Mouse (Mus musculus) retina, embryonic 14.5 days (tissue): ENCODE results near the gene Slc28a2.
A peak's percentile ranks its signal among the peaks of the same experiment; 100 is the strongest.
"Not testable (repeated sequence)": the region's sequence is repeated elsewhere in the genome, so short reads cannot be mapped to it uniquely, and the experiment has no call there.

Experiments used
- DNase-seq: peaks from one replicate; pipeline ENCODE4 v3.0.0-alpha.2; 2015; ENCODE audit warnings: low spot score

The Slc28a2 gene

DNA sequence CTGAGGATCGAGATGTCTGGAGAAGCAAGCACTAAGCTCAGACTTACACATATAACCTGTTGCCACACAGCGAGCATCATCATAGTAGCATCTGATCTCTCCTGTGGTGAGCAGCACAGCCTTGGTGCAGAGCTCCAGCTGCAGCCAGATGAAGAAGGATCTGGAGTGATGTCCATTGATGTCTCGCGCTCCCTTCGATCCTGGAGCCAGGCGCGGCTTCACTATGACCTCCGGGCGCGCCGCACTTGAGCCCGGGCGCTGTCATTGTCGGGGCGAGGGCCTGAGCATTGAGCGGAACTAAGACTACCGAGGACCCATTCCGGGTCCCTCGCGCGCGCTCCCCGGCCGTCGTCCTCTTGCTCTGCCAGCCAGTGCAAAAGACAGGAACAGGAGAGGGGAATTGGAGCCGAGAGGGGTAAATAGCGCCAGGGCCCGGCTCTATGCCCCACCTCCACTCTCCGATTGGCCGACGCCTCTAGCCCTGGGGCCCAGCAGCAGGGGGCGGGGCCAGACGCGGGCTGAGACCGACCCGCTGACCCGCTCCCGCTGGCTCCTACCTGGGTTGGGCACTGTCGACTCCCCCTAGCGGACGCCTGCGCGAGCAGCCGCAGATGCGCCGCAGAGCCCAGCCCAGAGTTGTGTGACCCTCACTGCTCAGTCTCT, 41.2 kb downstream of the Slc28a2 start:
- peak; percentile 97 for DNase-seq

DNA sequence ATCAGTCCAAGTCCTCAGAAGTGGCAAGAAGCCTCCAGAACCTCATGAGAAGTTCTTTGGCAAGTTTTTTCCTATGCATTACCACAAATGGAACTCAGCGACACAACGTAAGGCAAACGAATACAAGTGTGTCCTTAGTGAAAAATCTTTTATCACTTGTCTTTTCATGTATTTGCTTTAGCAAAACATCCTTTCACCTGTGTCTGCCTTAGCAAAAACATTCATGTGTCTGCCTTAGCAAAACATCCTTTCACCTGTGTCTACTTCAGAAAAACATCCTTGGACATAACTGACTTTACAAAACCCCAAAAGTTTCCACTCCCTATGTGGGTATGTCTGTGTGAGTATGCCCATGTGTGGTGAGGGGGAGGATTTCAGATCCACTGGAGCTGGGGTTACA, 42.9 kb downstream of the Slc28a2 start:
- no peak for DNase-seq

DNA sequence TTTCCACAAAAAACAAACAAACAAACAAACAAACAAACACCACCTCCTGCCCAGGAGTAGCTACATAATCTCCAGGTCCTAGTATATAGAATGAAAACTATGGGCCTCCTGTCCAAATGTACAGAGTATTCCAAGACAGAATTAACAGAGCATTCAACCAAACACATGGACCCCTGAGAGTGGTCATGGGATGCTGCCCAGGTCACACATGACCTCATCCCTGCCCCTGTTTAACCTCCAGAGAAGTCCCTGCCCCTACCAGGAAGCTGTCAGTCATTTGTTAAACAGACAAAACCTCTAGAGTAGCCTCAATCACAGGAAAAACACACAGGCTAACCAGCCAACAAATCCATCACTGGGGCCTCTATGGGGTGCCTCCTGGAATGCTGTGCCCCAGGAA, 50.3 kb downstream of the Slc28a2 start:
- DNase-seq: no peak

DNA sequence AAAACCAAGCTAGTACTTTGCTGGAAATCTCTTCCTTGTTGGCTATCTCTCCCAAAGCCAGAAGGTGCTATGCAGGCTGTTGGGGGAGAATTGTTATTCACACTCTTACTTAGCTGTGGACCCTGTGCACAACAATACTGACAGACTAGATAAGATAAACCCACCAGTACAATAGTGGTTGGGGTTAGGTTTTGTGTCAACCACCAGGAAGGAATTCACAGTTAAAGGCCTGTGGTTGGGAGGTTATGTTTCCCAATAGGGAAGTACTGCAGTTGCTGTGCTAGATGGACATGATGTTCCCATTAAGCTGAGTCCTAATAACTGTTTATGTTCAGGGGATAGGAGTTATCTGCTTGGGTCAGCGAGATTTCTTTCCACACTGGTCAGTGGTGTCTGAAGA, 57.5 kb downstream of the Slc28a2 start:
- not testable (repeated sequence) for DNase-seq

DNA sequence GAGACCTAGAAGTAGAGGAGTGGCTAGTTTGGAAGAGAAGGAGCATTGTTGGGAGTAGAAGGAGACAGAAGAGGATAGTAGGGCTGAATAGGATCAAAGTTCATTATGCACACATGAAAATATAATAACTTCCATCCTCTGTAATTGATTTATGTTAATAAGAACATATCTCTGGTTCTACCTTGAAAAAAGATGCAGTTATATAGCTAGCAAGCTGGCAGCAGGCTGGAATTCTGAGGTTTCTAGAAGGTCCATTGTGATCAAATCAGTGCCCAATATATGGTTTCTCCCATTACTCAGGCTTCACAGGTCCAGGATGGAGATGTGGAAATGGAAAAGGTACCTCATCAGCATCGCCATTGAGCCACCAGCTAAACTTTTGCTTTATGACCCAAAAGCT, 58.4 kb downstream of the Slc28a2 start, which contains the start of gene Gm14085:
TSS of gene Gm14085 (plus strand) at position 301 of the 400 bp plus-strand sequence.
- DNase-seq: no peak

DNA sequence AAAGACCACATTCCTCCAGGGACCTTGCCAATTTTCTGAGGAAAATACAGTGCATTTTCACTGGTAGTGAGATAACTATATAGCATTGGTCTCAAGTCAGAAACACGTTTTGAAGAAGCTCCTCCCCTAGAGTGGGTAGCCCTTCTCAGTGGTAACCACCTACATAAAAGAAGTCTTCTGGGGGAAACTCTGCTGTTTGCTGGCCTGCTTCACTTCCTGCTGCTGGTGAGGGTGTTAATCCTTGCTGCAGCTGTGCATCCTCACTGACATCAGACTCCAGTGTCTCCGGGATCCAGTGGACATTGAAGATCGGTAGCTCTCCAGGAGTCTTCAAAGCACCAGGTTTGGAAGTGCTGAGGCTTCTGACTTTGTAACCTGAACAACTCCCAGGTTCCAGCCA, 59.4 kb downstream of the Slc28a2 start:
- not testable (repeated sequence) for DNase-seq

DNA sequence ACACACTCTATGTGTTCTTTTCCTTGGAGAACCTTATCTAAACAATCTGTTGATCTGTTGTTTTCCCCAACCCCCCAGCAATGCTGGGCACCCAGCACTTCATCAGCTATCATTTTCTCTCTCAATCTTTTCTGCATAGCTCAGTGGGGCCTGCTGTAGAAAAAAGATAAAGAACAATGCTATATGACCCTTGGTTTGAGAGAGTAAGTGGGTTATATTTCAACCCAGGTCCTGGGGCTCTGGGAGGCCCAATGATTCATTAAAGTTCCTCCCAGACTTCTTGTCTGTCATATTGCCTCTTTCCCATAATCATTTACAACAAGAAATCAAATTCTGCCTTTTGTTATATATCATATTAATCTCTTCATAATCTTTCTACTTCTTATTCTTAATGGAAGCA, 59.8 kb downstream of the Slc28a2 start:
- DNase-seq: not testable (repeated sequence)

DNA sequence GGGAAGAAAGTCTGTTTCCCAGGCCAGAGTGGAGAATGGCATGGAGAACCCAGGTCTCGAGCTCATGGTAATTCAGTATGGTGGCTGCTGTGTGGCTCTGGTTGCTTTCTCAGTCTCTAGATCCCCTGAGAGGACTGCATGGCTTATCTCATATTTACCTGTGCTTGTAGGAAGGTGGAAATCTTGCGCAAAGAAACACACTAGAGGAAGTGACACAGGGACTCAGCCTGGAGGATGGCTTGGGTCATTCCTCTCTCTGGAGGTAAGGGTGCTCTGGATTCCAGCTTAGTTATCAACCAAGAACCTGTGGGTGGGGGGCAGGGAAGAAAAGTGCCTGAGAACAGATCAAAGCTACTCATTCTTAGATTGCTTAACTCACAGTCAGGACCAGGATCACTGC, 60.4 kb downstream of the Slc28a2 start:
- DNase-seq: no peak
